Mouse (Mus musculus): Measurements from ENCODE around the gene Efna5.

- TF ChIP-seq POLR2A (IDR thresholded peaks at IDR 0.05; ENCODE audit: insufficient read depth, low read length), result no peak
- no peak for TF ChIP-seq EP300 (IDR thresholded peaks at IDR 0.05; ENCODE audit: insufficient read depth, low read depth, low read length)
Observed at GRCm38 (mm10) chr17:62590685-62591460, 290.2 kb downstream of the Efna5 start.
